In the genomic region with DNA sequence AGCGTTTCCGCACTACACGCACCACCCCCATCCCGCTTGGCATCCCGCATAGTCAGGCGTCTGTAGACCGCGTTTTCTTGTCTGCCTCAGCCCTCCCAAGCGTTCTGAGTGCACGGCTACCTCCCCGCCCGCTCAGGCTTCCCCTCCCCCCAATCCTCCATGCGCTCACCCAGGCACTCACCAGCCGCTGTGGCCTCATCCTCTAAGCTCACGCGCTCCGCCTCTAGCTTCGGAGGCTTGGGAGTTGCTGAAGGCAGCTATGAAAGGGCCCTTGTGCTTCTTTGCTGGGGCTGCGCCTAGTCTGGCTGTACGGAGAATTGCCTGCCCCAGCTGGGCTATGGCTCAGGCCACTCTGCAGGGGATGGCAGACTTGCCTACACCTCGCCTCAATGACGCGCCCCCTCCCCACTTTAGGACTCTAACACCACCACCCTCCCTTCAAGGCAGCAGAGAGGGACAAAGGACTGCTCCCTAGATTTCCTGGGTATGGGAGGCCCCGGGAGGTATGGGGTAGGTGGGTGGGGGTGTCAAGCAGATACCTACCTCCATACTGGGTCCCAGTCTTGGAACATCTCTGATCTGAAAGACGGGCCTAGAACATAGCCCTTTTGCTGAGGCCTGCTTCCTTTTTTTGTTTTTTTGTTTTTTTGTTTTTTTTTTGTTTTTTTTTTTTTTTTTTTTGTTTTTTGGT, we compare ENCODE assay signal across 8 mouse cellular contexts. TPM values are rescaled to one million over a fixed set of nuclear protein-coding genes. Genes with fewer than 3 reads are reported as not detected.
DNase-seq lines count a peak whose midpoint lies in the region; ATAC-seq lines count a peak whose summit lies in the region.

No protein-coding gene starts in this region.

- ATAC-seq in embryonic facial prominence, embryonic 15.5 days (ENCODE audit: insufficient number of reproducible peaks, low FRiP score, low TSS enrichment, low read depth): peak; percentile 83
- ATAC-seq in lung, embryonic 16.5 days (ENCODE audit: low read depth): peak; percentile 87
- no peak for ATAC-seq in CD4-positive, CD25-positive, alpha-beta regulatory T cell, adult 4 months

- H3K4me2 ChIP-seq in embryonic facial prominence, embryonic 15.5 days (replicated peaks): peak overlapping the region; percentile 60
- peak overlapping the region; percentile 57 for H3K4me2 ChIP-seq in lung, embryonic 16.5 days (ENCODE audit: low read depth, low read length)

- peak; percentile 39 for DNase-seq in urinary bladder, postnatal 14 days (ENCODE audit: low spot score)
- DNase-seq in urinary bladder, postnatal 36 days (ENCODE audit: low spot score in 2 of 2): no peak
- peak; percentile 74 for DNase-seq in heart, postnatal 4 days
- peak; percentile 91 for DNase-seq in layer of hippocampus, adult 9-11 months
- DNase-seq in right cerebral cortex, postnatal 25 days: peak; percentile 83

- H3K27ac ChIP-seq in embryonic facial prominence, embryonic 15.5 days (replicated peaks): peak overlapping the region; percentile 84
- peak overlapping the region; percentile 63 for H3K27ac ChIP-seq in lung, embryonic 16.5 days (ENCODE audit: low read length)

- H3K4me1 ChIP-seq in embryonic facial prominence, embryonic 15.5 days: peaks cover 16% of the 10 kb centered on the region
- peaks cover 12% of the 10 kb centered on the region for H3K4me1 ChIP-seq in lung, embryonic 16.5 days (replicated peaks; ENCODE audit: control insufficient read depth, insufficient read depth, low read length)

- no peaks in the 10 kb centered on the region for H3K27me3 ChIP-seq in embryonic facial prominence, embryonic 15.5 days
- no peaks in the 10 kb centered on the region for H3K27me3 ChIP-seq in lung, embryonic 16.5 days (ENCODE audit: control insufficient read depth, insufficient read depth, low read depth, low read length)

- WGBS in embryonic facial prominence, embryonic 15.5 days: 3% methylated on average over 25 of the region's 25 CpGs
- WGBS in lung, embryonic 16.5 days: 3% methylated on average over 25 of the region's 25 CpGs

- peak overlapping the region; percentile 36 for H3K4me3 ChIP-seq in embryonic facial prominence, embryonic 15.5 days (replicated peaks)
- peak overlapping the region; percentile 38 for H3K4me3 ChIP-seq in lung, embryonic 16.5 days (ENCODE audit: low read length)

- no peaks in the 10 kb centered on the region for H3K9me3 ChIP-seq in embryonic facial prominence, embryonic 15.5 days (replicated peaks)
- no peaks in the 10 kb centered on the region for H3K9me3 ChIP-seq in lung, embryonic 16.5 days (ENCODE audit: control insufficient read depth, low read length)

- H3K9ac ChIP-seq in embryonic facial prominence, embryonic 15.5 days: peak overlapping the region; percentile 26
- peak overlapping the region; percentile 53 for H3K9ac ChIP-seq in lung, embryonic 16.5 days (ENCODE audit: low read length)

- H3K36me3 ChIP-seq in embryonic facial prominence, embryonic 15.5 days: peaks cover 2% of the 10 kb centered on the region; the same call in 1 of the 2 replicates
- peaks cover under 1% of the 10 kb centered on the region; the same call in 1 of the 2 replicates for H3K36me3 ChIP-seq in lung, embryonic 16.5 days (ENCODE audit: control insufficient read depth, insufficient read depth, low read length)

RNA-seq across cellular contexts. Expression of a gene that starts 2.4 kb away (rescaled TPM):
- polyA plus RNA-seq in embryonic facial prominence, embryonic 15.5 days (2015; fragmentation: Nextera tagmentation; extraction: Ambion mirVana): 0.93 and 0.96 TPM in 2 replicates
- total RNA-seq in heart, postnatal 4 days (2021): under 1 TPM in 1 of 2 experiments, not detected in 1; 0.23 TPM
- polyA plus RNA-seq in lung, embryonic 16.5 days (2015; fragmentation: Nextera tagmentation; extraction: Ambion mirVana): 0.51 and 0.75 TPM in 2 replicates
- polyA plus RNA-seq in CD4-positive, CD25-positive, alpha-beta regulatory T cell, adult 4 months (2017; shearing (Covaris generic)): under 1 TPM; 0.16 to 0.20 TPM

RNA-seq across cellular contexts. Expression of a gene that starts 8.3 kb away (rescaled TPM):
- polyA plus RNA-seq in embryonic facial prominence, embryonic 15.5 days (2015; fragmentation: Nextera tagmentation; extraction: Ambion mirVana): 14.6 and 17.4 TPM in 2 replicates
- total RNA-seq in heart, postnatal 4 days (2021): 10 to 100 TPM; 11.8 to 16.2 TPM
- 11.0 and 12.7 TPM in 2 replicates for polyA plus RNA-seq in lung, embryonic 16.5 days (2015; fragmentation: Nextera tagmentation; extraction: Ambion mirVana)
- 1 to 10 TPM; 5.2 to 7.0 TPM for polyA plus RNA-seq in CD4-positive, CD25-positive, alpha-beta regulatory T cell, adult 4 months (2017; shearing (Covaris generic))

RNA-seq across cellular contexts. Expression of a gene that starts 14.4 kb away (rescaled TPM):
- 29.0 and 29.4 TPM in 2 replicates for polyA plus RNA-seq in embryonic facial prominence, embryonic 15.5 days (2015; fragmentation: Nextera tagmentation; extraction: Ambion mirVana)
- total RNA-seq in heart, postnatal 4 days (2021): 10 to 100 TPM; 24.7 to 27.0 TPM
- polyA plus RNA-seq in lung, embryonic 16.5 days (2015; fragmentation: Nextera tagmentation; extraction: Ambion mirVana): 11.2 and 11.8 TPM in 2 replicates
- under 1 TPM in 1 of 2 experiments, not detected in 1; 0.67 TPM for polyA plus RNA-seq in CD4-positive, CD25-positive, alpha-beta regulatory T cell, adult 4 months (2017; shearing (Covaris generic))

RNA-seq across cellular contexts. Expression of a gene that starts 17.6 kb away (rescaled TPM):
- polyA plus RNA-seq in embryonic facial prominence, embryonic 15.5 days (2015; fragmentation: Nextera tagmentation; extraction: Ambion mirVana): 17.3 and 18.1 TPM in 2 replicates
- 10 to 100 TPM; 12.9 to 15.3 TPM for total RNA-seq in heart, postnatal 4 days (2021)
- 13.8 and 15.7 TPM in 2 replicates for polyA plus RNA-seq in lung, embryonic 16.5 days (2015; fragmentation: Nextera tagmentation; extraction: Ambion mirVana)
- polyA plus RNA-seq in CD4-positive, CD25-positive, alpha-beta regulatory T cell, adult 4 months (2017; shearing (Covaris generic)): 10 to 100 TPM; 22.1 to 56.4 TPM

RNA-seq across cellular contexts. Expression of a gene that starts 48.2 kb away (rescaled TPM):
- 27.4 and 29.4 TPM in 2 replicates for polyA plus RNA-seq in embryonic facial prominence, embryonic 15.5 days (2015; fragmentation: Nextera tagmentation; extraction: Ambion mirVana)
- 1 to 10 TPM; 8.3 to 9.4 TPM for total RNA-seq in heart, postnatal 4 days (2021)
- polyA plus RNA-seq in lung, embryonic 16.5 days (2015; fragmentation: Nextera tagmentation; extraction: Ambion mirVana): 30.0 and 30.8 TPM in 2 replicates
- polyA plus RNA-seq in CD4-positive, CD25-positive, alpha-beta regulatory T cell, adult 4 months (2017; shearing (Covaris generic)): 10 to 100 TPM; 38.6 to 56.7 TPM

Comparison
In these comparisons a context has a peak if more than half of its experiments do, and no peak if none do; other contexts are left out.
1. DNase-seq: peak in urinary bladder, postnatal 14 days (single experiment), heart, postnatal 4 days (single experiment), layer of hippocampus, adult 9-11 months (single experiment) and right cerebral cortex, postnatal 25 days (single experiment); none in urinary bladder, postnatal 36 days (0 of 2).